Mouse (Mus musculus): ENCODE results near the gene Baat. TPM values are rescaled to one million over a fixed set of nuclear protein-coding genes. Genes with fewer than 3 reads are reported as not detected.
A peak's percentile ranks its signal among the peaks of the same experiment; 100 is the strongest.
"Not testable (repeated sequence)": the region's sequence is repeated elsewhere in the genome, so short reads cannot be mapped to it uniquely, and the experiment has no call there.

Baat gene
- total RNA-seq (2015; ENCODE audit: low replicate concordance) (2.9 TPM in 1 of 2 replicates, not detected in the other), total RNA-seq (2017; ENCODE audit: low replicate concordance) (0.51 and 1.8 TPM in 2 replicates)

- ATAC-seq (replicated peaks; ENCODE audit: low FRiP score, poor library complexity, severe bottlenecking), result no peak
Measured at GRCm38 (mm10) chr4:49506386-49506785, at the start of gene Baat. TSS of gene Baat (minus strand) at chr4:49506557.

- ATAC-seq (replicated peaks; ENCODE audit: low FRiP score, poor library complexity, severe bottlenecking), result no peak
Measured at GRCm38 (mm10) chr4:49553380-49553779, 47.0 kb upstream of the Baat start.

GRCm38 (mm10) chr4:49549383-49549782 lies 43.0 kb upstream of the Baat start, which contains the start of gene Aldob:
TSS of gene Aldob (minus strand) at chr4:49549546.
- no peak for ATAC-seq (replicated peaks; ENCODE audit: low FRiP score, poor library complexity, severe bottlenecking)

GRCm38 (mm10) chr4:49547544-49548219 lies 41.3 kb upstream of the Baat start:
- ATAC-seq (replicated peaks; ENCODE audit: low FRiP score, poor library complexity, severe bottlenecking), result no peak

- no peak for ATAC-seq (replicated peaks; ENCODE audit: low FRiP score, poor library complexity, severe bottlenecking)
Measured at GRCm38 (mm10) chr4:49546873-49547543, 40.7 kb upstream of the Baat start.

GRCm38 (mm10) chr4:49546026-49546425 lies 39.7 kb upstream of the Baat start:
- no peak for ATAC-seq (replicated peaks; ENCODE audit: low FRiP score, poor library complexity, severe bottlenecking)

- no peak for ATAC-seq (replicated peaks; ENCODE audit: low FRiP score, poor library complexity, severe bottlenecking)
Measured at GRCm38 (mm10) chr4:49540966-49541365, 34.6 kb upstream of the Baat start.

GRCm38 (mm10) chr4:49539665-49540064 lies 33.3 kb upstream of the Baat start:
- no peak for ATAC-seq (replicated peaks; ENCODE audit: low FRiP score, poor library complexity, severe bottlenecking)

GRCm38 (mm10) chr4:49536671-49537070 lies 30.3 kb upstream of the Baat start:
- no peak for ATAC-seq (replicated peaks; ENCODE audit: low FRiP score, poor library complexity, severe bottlenecking)

- no peak for ATAC-seq (replicated peaks; ENCODE audit: low FRiP score, poor library complexity, severe bottlenecking)
Measured at GRCm38 (mm10) chr4:49535675-49536294, 29.4 kb upstream of the Baat start.

- no peak for ATAC-seq (replicated peaks; ENCODE audit: low FRiP score, poor library complexity, severe bottlenecking)
Measured at GRCm38 (mm10) chr4:49535036-49535435, 28.7 kb upstream of the Baat start.

- ATAC-seq (replicated peaks; ENCODE audit: low FRiP score, poor library complexity, severe bottlenecking), result no peak
Measured at GRCm38 (mm10) chr4:49522576-49522975, 16.2 kb upstream of the Baat start.

- peak; percentile 55 for ATAC-seq (replicated peaks; ENCODE audit: low FRiP score, poor library complexity, severe bottlenecking)
Measured at GRCm38 (mm10) chr4:49521346-49521745, 15.0 kb upstream of the Baat start.

GRCm38 (mm10) chr4:49520572-49521340 lies 14.4 kb upstream of the Baat start, which contains the start of the genes Mrpl50 and Zfp189:
TSS of gene Mrpl50 (minus strand) at chr4:49521093.
TSS of gene Zfp189 (plus strand) at chr4:49521176.
- peak; percentile 98 for ATAC-seq (replicated peaks; ENCODE audit: low FRiP score, poor library complexity, severe bottlenecking)

- ATAC-seq (replicated peaks; ENCODE audit: low FRiP score, poor library complexity, severe bottlenecking), result no peak
Measured at GRCm38 (mm10) chr4:49519476-49519875, 13.1 kb upstream of the Baat start.

- ATAC-seq (replicated peaks; ENCODE audit: low FRiP score, poor library complexity, severe bottlenecking), result no peak
Measured at GRCm38 (mm10) chr4:49514441-49514840, 8.1 kb upstream of the Baat start.

GRCm38 (mm10) chr4:49512636-49513035 lies 6.3 kb upstream of the Baat start:
- ATAC-seq (replicated peaks; ENCODE audit: low FRiP score, poor library complexity, severe bottlenecking), result no peak

GRCm38 (mm10) chr4:49510236-49510835 lies 4.0 kb upstream of the Baat start:
- ATAC-seq (replicated peaks; ENCODE audit: low FRiP score, poor library complexity, severe bottlenecking), result not testable (repeated sequence)

- no peak for ATAC-seq (replicated peaks; ENCODE audit: low FRiP score, poor library complexity, severe bottlenecking)
Measured at GRCm38 (mm10) chr4:49509183-49509582, 2.8 kb upstream of the Baat start.

- ATAC-seq (replicated peaks; ENCODE audit: low FRiP score, poor library complexity, severe bottlenecking), result no peak
Measured at GRCm38 (mm10) chr4:49503563-49503962, 2.8 kb downstream of the Baat start.
